Mouse (Mus musculus) midbrain, embryonic 10.5 days (tissue): ENCODE data around the gene Peli2. TPM values are rescaled to one million over a fixed set of nuclear protein-coding genes. Genes with fewer than 3 reads are reported as not detected.

Experiments used
- DNase-seq: peaks from one replicate; pipeline ENCODE4 v3.0.0-alpha.2; 2017; ENCODE audit warnings: low spot score
- H3K27ac ChIP-seq: fragments of 300-500 bp; sonication (generic); replicated peaks from 2 replicates; pipeline ENCODE4 v1.5.1; 2016; ENCODE audit warnings: mild to moderate bottlenecking
- H3K27me3 ChIP-seq: fragments of 300-500 bp; sonication (generic); 2 replicates; pipeline ENCODE4 v1.6.1; 2016; ENCODE audit warnings: low read depth, mild to moderate bottlenecking; ENCODE audit not compliant: poor library complexity, severe bottlenecking
- H3K36me3 ChIP-seq: fragments of 300-500 bp; sonication (generic); 2 replicates; pipeline ENCODE4 v1.6.1; 2016; ENCODE audit warnings: mild to moderate bottlenecking, moderate library complexity
- H3K4me1 ChIP-seq: fragments of 300-500 bp; sonication (generic); 2 replicates; pipeline ENCODE4 v1.6.1; 2016
- H3K4me3 ChIP-seq: fragments of 300-500 bp; sonication (generic); 2 replicates; pipeline ENCODE4 v1.5.1; 2016; ENCODE audit warnings: mild to moderate bottlenecking, moderate library complexity
- H3K9me3 ChIP-seq: fragments of 300-500 bp; sonication (generic); replicated peaks from 2 replicates; pipeline ENCODE4 v1.6.1; 2016; ENCODE audit warnings: mild to moderate bottlenecking
- WGBS: fragments of 180-500 bp; shearing (Covaris S2); methylation state at CpG from one replicate; pipeline ENCODE4 v1.1.7; 2016; 5-methylcytosine and 5-hydroxymethylcytosine counted together
- polyA plus RNA-seq: library from polyadenylated mRNA; unstranded; fragments of >200 nt; fragmentation: Nextera tagmentation; extraction: Ambion mirVana; gene quantifications from 2 replicates; pipeline ENCODE4 v1.2.1, GENCODE M21; 2016

Gene Peli2
- polyA plus RNA-seq, 1 experiment from 2014 or later, result 11.9 TPM

- 95% methylated on average over 15 of the region's 15 CpGs for WGBS
- Histone ChIP-seq H3K4me1 (no peaks in the 10 kb centered on the region; the same call in 1 of the 2 replicates), H3K9me3 (no peaks in the 10 kb centered on the region), H3K27me3 (no peaks in the 10 kb centered on the region), H3K36me3 (no peaks in the 10 kb centered on the region), H3K27ac (no peak overlapping the region), H3K4me3 (no peak overlapping the region)
- no peak for DNase-seq
These were observed 93.0 kb downstream of the Peli2 start for GRCm38 (mm10) chr14:48213593-48213992.

DNA sequence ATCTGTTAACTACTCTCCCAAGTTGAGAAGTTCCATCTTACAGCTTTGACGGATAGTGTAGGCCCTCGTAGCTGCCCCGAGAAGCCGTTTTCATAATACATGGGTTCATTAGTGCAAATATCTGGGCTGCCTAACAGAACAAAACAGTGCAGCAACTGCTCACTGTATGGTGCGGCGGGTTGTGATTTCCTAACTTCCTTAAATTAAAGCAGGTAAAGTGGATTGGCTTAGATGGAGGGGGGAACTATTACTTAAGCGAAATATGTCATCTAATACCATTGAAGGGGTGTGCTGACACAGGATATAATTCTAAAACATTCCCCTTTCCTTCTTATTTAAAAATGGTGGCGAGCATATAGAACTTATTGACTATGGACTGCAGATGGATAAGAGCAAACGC is 101.4 kb downstream of the Peli2 start:
- Histone ChIP-seq H3K27ac (no peak overlapping the region), H3K27me3 (no peaks in the 10 kb centered on the region), H3K36me3 (peaks cover 5% of the 10 kb centered on the region), H3K4me1 (peaks cover 16% of the 10 kb centered on the region), H3K9me3 (no peaks in the 10 kb centered on the region), H3K4me3 (no peak overlapping the region)
- 92% methylated on average over 9 of the region's 9 CpGs for WGBS
- no peak for DNase-seq

- H3K36me3 ChIP-seq, result peaks cover 12% of the 10 kb centered on the region
- H3K4me3 ChIP-seq, result no peak overlapping the region
- 93% methylated on average over 9 of the region's 9 CpGs for WGBS
- no peaks in the 10 kb centered on the region for H3K9me3 ChIP-seq
- no peak for DNase-seq
- no peaks in the 10 kb centered on the region for H3K27me3 ChIP-seq
- H3K4me1 ChIP-seq, result peaks cover 16% of the 10 kb centered on the region
- no peak overlapping the region for H3K27ac ChIP-seq
These were observed 102.1 kb downstream of the Peli2 start for GRCm38 (mm10) chr14:48222684-48223083.

GRCm38 (mm10) chr14:48224203-48224602 is 103.6 kb downstream of the Peli2 start:
- Histone ChIP-seq H3K36me3 (peaks cover 17% of the 10 kb centered on the region), H3K9me3 (no peaks in the 10 kb centered on the region), H3K4me1 (peaks cover 16% of the 10 kb centered on the region), H3K4me3 (no peak overlapping the region), H3K27me3 (no peaks in the 10 kb centered on the region), H3K27ac (no peak overlapping the region)
- no peak for DNase-seq
- WGBS, result 95% methylated on average over 1 of the region's 1 CpGs

GRCm38 (mm10) chr14:48224861-48225300 is 104.3 kb downstream of the Peli2 start:
- Histone ChIP-seq H3K9me3 (no peaks in the 10 kb centered on the region), H3K4me1 (peaks cover 16% of the 10 kb centered on the region), H3K27me3 (no peaks in the 10 kb centered on the region), H3K27ac (0 out of 2 replicates have a peak overlapping the region, but pooled peaks have one; percentile 42), H3K4me3 (no peak overlapping the region), H3K36me3 (peaks cover 21% of the 10 kb centered on the region)
- no peak for DNase-seq
- WGBS, result 40% methylated on average over 5 of the region's 5 CpGs

GRCm38 (mm10) chr14:48225810-48226446 is 105.3 kb downstream of the Peli2 start:
- peaks cover 27% of the 10 kb centered on the region for H3K36me3 ChIP-seq
- DNase-seq, result no peak
- no peaks in the 10 kb centered on the region for H3K9me3 ChIP-seq
- H3K27me3 ChIP-seq, result no peaks in the 10 kb centered on the region
- peaks cover 16% of the 10 kb centered on the region for H3K4me1 ChIP-seq
- no peak overlapping the region for H3K4me3 ChIP-seq
- no peak overlapping the region for H3K27ac ChIP-seq
- WGBS, result 72% methylated on average over 7 of the region's 7 CpGs

DNA sequence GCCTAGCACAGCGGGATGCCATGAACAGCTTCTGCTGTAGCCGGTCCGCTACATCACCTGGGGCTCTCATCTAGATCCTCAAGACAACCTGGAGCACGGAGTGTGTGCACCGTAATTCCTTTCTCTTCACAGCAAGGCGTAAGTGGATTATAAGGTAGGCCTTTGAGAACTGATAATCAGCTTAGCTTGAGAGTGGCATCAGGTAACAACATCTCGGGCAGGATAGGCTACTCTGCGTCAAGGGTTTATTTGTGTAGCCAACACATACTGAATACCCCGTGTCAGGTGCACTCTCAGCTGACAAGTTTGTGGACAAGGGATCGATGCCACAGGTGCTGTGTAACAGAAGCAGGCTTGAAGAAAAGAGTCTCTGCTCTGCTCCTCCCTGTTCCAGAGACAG is 106.1 kb downstream of the Peli2 start:
- Histone ChIP-seq H3K4me1 (peaks cover 16% of the 10 kb centered on the region), H3K27ac (no peak overlapping the region), H3K9me3 (no peaks in the 10 kb centered on the region), H3K4me3 (no peak overlapping the region), H3K36me3 (peaks cover 27% of the 10 kb centered on the region), H3K27me3 (no peaks in the 10 kb centered on the region)
- WGBS, result 80% methylated on average over 10 of the region's 10 CpGs
- no peak for DNase-seq

- Histone ChIP-seq H3K4me3 (no peak overlapping the region), H3K4me1 (no peaks in the 10 kb centered on the region), H3K9me3 (no peaks in the 10 kb centered on the region), H3K27ac (no peak overlapping the region), H3K36me3 (peaks cover 5% of the 10 kb centered on the region), H3K27me3 (no peaks in the 10 kb centered on the region)
- no peak for DNase-seq
- WGBS, result 91% methylated on average over 20 of the region's 20 CpGs
These were observed 114.3 kb downstream of the Peli2 start for GRCm38 (mm10) chr14:48234785-48235519.

- Histone ChIP-seq H3K9me3 (no peaks in the 10 kb centered on the region), H3K27me3 (no peaks in the 10 kb centered on the region), H3K36me3 (peaks cover 23% of the 10 kb centered on the region), H3K4me1 (peaks cover 5% of the 10 kb centered on the region; the same call in 1 of the 2 replicates), H3K4me3 (no peak overlapping the region), H3K27ac (no peak overlapping the region)
- 95% methylated on average over 7 of the region's 7 CpGs for WGBS
- DNase-seq, result no peak
These were observed 120.7 kb downstream of the Peli2 start for GRCm38 (mm10) chr14:48241335-48241734.

DNA sequence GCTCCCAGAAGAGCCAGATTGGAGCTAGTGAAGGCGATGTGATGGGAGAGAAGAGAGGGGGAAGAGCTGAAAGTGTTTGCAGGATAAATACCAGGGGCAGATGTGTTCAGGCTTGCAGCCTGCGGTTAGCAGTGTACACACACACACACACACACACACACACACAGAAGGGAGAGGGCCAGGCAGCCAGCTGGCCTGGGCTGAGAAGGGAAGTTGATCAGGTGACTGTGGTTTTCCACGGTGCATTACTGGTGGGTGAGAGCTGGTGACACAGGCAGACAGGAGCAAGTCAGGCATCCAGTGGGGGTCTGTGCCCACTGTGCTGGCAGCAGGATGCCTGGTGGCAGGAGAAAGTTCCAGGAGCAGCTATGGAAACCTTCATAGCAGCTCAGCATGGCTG is 125.6 kb downstream of the Peli2 start:
- Histone ChIP-seq H3K9me3 (no peaks in the 10 kb centered on the region), H3K27ac (no peak overlapping the region), H3K36me3 (peaks cover 21% of the 10 kb centered on the region), H3K4me1 (peaks cover 9% of the 10 kb centered on the region), H3K4me3 (no peak overlapping the region), H3K27me3 (no peaks in the 10 kb centered on the region)
- WGBS, result 84% methylated on average over 3 of the region's 3 CpGs
- no peak for DNase-seq

DNA sequence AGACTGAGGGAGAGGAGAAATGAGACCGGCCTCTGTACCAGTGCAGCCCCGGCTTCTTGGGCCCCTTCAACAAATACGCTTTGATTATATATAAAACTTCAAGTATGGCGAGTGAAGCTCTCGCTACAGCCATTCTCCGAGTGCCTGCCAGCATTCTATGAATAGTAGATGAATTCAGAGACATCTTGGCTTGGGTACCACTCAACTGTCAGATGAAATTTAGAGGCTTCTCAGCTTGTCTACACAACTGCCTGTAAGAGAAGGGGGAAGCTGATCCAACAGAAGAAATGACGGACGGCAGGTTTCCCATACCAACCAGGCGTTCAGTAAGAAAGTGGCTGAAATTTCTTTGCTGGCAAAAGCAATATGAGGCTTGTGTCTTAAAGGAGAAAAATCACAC is 126.3 kb downstream of the Peli2 start:
- no peaks in the 10 kb centered on the region for H3K27me3 ChIP-seq

GRCm38 (mm10) chr14:48249459-48249858 is 128.8 kb downstream of the Peli2 start:
- H3K4me1 ChIP-seq, result peaks cover 23% of the 10 kb centered on the region
- no peak overlapping the region for H3K27ac ChIP-seq
- H3K27me3 ChIP-seq, result no peaks in the 10 kb centered on the region
- no peak overlapping the region for H3K4me3 ChIP-seq
- H3K9me3 ChIP-seq, result no peaks in the 10 kb centered on the region
- WGBS, result 94% methylated on average over 2 of the region's 2 CpGs
- peaks cover 29% of the 10 kb centered on the region for H3K36me3 ChIP-seq
- DNase-seq, result no peak

More for the DNA sequence above, 126.3 kb downstream of the Peli2 start:
- H3K9me3 ChIP-seq, result no peaks in the 10 kb centered on the region
- no peak overlapping the region for H3K4me3 ChIP-seq
- DNase-seq, result no peak
- no peak overlapping the region for H3K27ac ChIP-seq
- peaks cover 18% of the 10 kb centered on the region for H3K36me3 ChIP-seq
- 95% methylated on average over 9 of the region's 9 CpGs for WGBS
- H3K4me1 ChIP-seq, result peaks cover 17% of the 10 kb centered on the region

DNA sequence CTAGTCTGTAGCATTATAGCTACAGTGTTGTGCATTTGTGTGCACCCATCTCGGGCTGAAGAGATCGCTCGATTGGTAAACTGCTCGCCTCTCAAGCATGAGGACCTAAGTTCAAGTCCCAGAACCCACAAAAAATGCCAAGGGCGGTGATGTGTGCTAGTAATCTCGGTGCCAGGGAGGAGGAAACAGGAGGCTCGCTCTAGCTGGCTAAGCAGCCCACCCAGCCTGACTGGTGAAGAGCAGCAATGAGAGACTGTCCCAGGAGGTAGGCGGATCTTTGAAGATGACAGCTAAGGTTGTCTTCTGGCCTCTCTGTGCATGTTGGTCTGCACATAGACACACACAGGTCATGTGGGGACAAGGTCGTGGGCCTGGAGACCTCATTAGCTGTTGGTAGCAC is 129.3 kb downstream of the Peli2 start:
- 91% methylated on average over 9 of the region's 9 CpGs for WGBS
- Histone ChIP-seq H3K4me1 (peaks cover 25% of the 10 kb centered on the region), H3K27ac (no peak overlapping the region), H3K27me3 (no peaks in the 10 kb centered on the region), H3K4me3 (no peak overlapping the region), H3K9me3 (no peaks in the 10 kb centered on the region), H3K36me3 (peaks cover 30% of the 10 kb centered on the region)
- DNase-seq, result no peak
